Mouse (Mus musculus) heart, embryonic 12.5 days (tissue): ENCODE data around the gene Fitm2. TPM values are rescaled to one million over a fixed set of nuclear protein-coding genes. Genes with fewer than 3 reads are reported as not detected.

Experiments
- ATAC-seq: fragments of 200-750 bp; cut with Nextera tagmentation; 2 replicates; pipeline ENCODE4 v1.8.0; 2017; ENCODE audit warnings: moderate TSS enrichment, moderate library complexity; ENCODE audit not compliant: insufficient number of reproducible peaks, low FRiP score
- H3K27ac ChIP-seq: fragments of 300-500 bp; sonication (generic); 2 replicates; pipeline ENCODE4 v1.5.1; 2016; ENCODE audit warnings: mild to moderate bottlenecking, moderate library complexity; ENCODE audit not compliant: poor library complexity, severe bottlenecking
- H3K27me3 ChIP-seq: fragments of 300-500 bp; sonication (generic); replicated peaks from 2 replicates; pipeline ENCODE4 v1.6.1; 2016; ENCODE audit warnings: mild to moderate bottlenecking, moderate library complexity
- H3K36me3 ChIP-seq: fragments of 300-500 bp; sonication (generic); 2 replicates; pipeline ENCODE4 v1.6.1; 2016; ENCODE audit warnings: mild to moderate bottlenecking, moderate library complexity
- H3K4me1 ChIP-seq: fragments of 300-500 bp; sonication (generic); replicated peaks from 2 replicates; pipeline ENCODE4 v1.6.1; 2016; ENCODE audit warnings: mild to moderate bottlenecking
- H3K4me2 ChIP-seq: fragments of 300-500 bp; sonication (generic); 2 replicates; pipeline ENCODE4 v1.6.1; 2016; ENCODE audit warnings: mild to moderate bottlenecking, moderate library complexity
- H3K4me3 ChIP-seq: fragments of 300-500 bp; sonication (generic); 2 replicates; pipeline ENCODE4 v1.5.1; 2016; ENCODE audit warnings: mild to moderate bottlenecking
- H3K9ac ChIP-seq: fragments of 300-500 bp; sonication (generic); 2 replicates; pipeline ENCODE4 v1.6.1; 2016; ENCODE audit warnings: mild to moderate bottlenecking, moderate library complexity
- H3K9me3 ChIP-seq: fragments of 300-500 bp; sonication (generic); replicated peaks from 2 replicates; pipeline ENCODE4 v1.6.1; 2016; ENCODE audit warnings: mild to moderate bottlenecking, moderate library complexity
- WGBS: fragments of 180-500 bp; shearing (Covaris S2); methylation state at CpG from one replicate; pipeline ENCODE4 v1.1.7; 2016; 5-methylcytosine and 5-hydroxymethylcytosine counted together
- polyA plus RNA-seq: library from polyadenylated mRNA; unstranded; fragments of >200 nt; fragmentation: Nextera tagmentation; extraction: Ambion mirVana; gene quantifications from 2 replicates; pipeline ENCODE4 v1.2.1, GENCODE M21; 2016

The Fitm2 gene
- polyA plus RNA-seq, 1 experiment from 2014 or later: 15.5 TPM

GRCm38 (mm10) chr2:163487360-163487759 is 14.9 kb upstream of the Fitm2 start:
- Histone ChIP-seq H3K9me3 (no peaks in the 10 kb centered on the region), H3K4me1 (peaks cover 4% of the 10 kb centered on the region; the same call in 1 of the 2 replicates), H3K27me3 (peaks cover 15% of the 10 kb centered on the region), H3K27ac (no peak overlapping the region), H3K4me2 (no peak overlapping the region), H3K36me3 (no peaks in the 10 kb centered on the region), H3K9ac (no peak overlapping the region), H3K4me3 (no peak overlapping the region)
- 80% methylated on average over 3 of the region's 3 CpGs for WGBS
- ATAC-seq: no peak

- no peak for ATAC-seq
- Histone ChIP-seq H3K36me3 (no peaks in the 10 kb centered on the region), H3K9me3 (no peaks in the 10 kb centered on the region), H3K4me2 (peak overlapping the region; percentile 71), H3K27ac (no peak overlapping the region), H3K4me1 (peaks cover 8% of the 10 kb centered on the region), H3K9ac (peak overlapping the region; percentile 33; the same call in 1 of the 2 replicates), H3K27me3 (peaks cover 31% of the 10 kb centered on the region), H3K4me3 (peak overlapping the region; percentile 32)
- 2% methylated on average over 21 of the region's 21 CpGs for WGBS
These were observed 9.2 kb upstream of the Fitm2 start for GRCm38 (mm10) chr2:163481539-163482029.

- no peak for ATAC-seq
- Histone ChIP-seq H3K4me1 (peaks cover 8% of the 10 kb centered on the region), H3K27me3 (peaks cover 34% of the 10 kb centered on the region), H3K4me2 (no peak overlapping the region), H3K4me3 (no peak overlapping the region), H3K36me3 (no peaks in the 10 kb centered on the region), H3K27ac (no peak overlapping the region), H3K9me3 (no peaks in the 10 kb centered on the region), H3K9ac (no peak overlapping the region)
- WGBS: 46% methylated on average over 18 of the region's 18 CpGs
These were observed 7.9 kb upstream of the Fitm2 start for GRCm38 (mm10) chr2:163480191-163480825.

GRCm38 (mm10) chr2:163471710-163472465 is 541 bp downstream of the Fitm2 start:
- H3K4me1 ChIP-seq: peaks cover 10% of the 10 kb centered on the region
- peak overlapping the region; percentile 90 for H3K4me2 ChIP-seq
- H3K9me3 ChIP-seq: no peaks in the 10 kb centered on the region
- peaks cover 4% of the 10 kb centered on the region; the same call in 1 of the 2 replicates for H3K27me3 ChIP-seq
- ATAC-seq: peak; percentile 73
- peak overlapping the region; percentile 81 for H3K4me3 ChIP-seq
- WGBS: 5% methylated on average over 36 of the region's 36 CpGs
- H3K9ac ChIP-seq: peak overlapping the region; percentile 86
- peak overlapping the region; percentile 71 for H3K27ac ChIP-seq
- peaks cover 24% of the 10 kb centered on the region for H3K36me3 ChIP-seq

- no peak overlapping the region for H3K27ac ChIP-seq
- WGBS: 69% methylated on average over 3 of the region's 3 CpGs
These were observed 1.3 kb downstream of the Fitm2 start for GRCm38 (mm10) chr2:163471136-163471535.

GRCm38 (mm10) chr2:163469711-163470110 is 2.7 kb downstream of the Fitm2 start:
- H3K4me3 ChIP-seq: no peak overlapping the region
- no peaks in the 10 kb centered on the region; the same call in 1 of the 2 replicates for H3K27me3 ChIP-seq
- H3K9ac ChIP-seq: no peak overlapping the region
- no peak overlapping the region for H3K4me2 ChIP-seq
- no peak overlapping the region for H3K27ac ChIP-seq
- 92% methylated on average over 15 of the region's 15 CpGs for WGBS
- H3K4me1 ChIP-seq: peaks cover 23% of the 10 kb centered on the region
- no peaks in the 10 kb centered on the region for H3K9me3 ChIP-seq
- peaks cover 24% of the 10 kb centered on the region for H3K36me3 ChIP-seq
- no peak for ATAC-seq

More at GRCm38 (mm10) chr2:163471136-163471535, 1.3 kb downstream of the Fitm2 start:
- Histone ChIP-seq H3K36me3 (peaks cover 24% of the 10 kb centered on the region), H3K27me3 (peaks cover 4% of the 10 kb centered on the region; the same call in 1 of the 2 replicates), H3K9me3 (no peaks in the 10 kb centered on the region), H3K4me2 (peak overlapping the region; percentile 90), H3K9ac (0 out of 2 replicates have a peak overlapping the region, but pooled peaks have one; percentile 86), H3K4me1 (peaks cover 10% of the 10 kb centered on the region), H3K4me3 (peak overlapping the region; percentile 81)
- no peak for ATAC-seq

GRCm38 (mm10) chr2:163468866-163469265 is 3.6 kb downstream of the Fitm2 start:
- Histone ChIP-seq H3K36me3 (peaks cover 24% of the 10 kb centered on the region), H3K4me1 (peaks cover 32% of the 10 kb centered on the region), H3K4me2 (no peak overlapping the region), H3K27me3 (no peaks in the 10 kb centered on the region; the same call in 1 of the 2 replicates), H3K9ac (no peak overlapping the region), H3K27ac (no peak overlapping the region), H3K9me3 (no peaks in the 10 kb centered on the region), H3K4me3 (no peak overlapping the region)
- WGBS: 84% methylated on average over 6 of the region's 6 CpGs
- no peak for ATAC-seq

- H3K27me3 ChIP-seq: no peaks in the 10 kb centered on the region
- H3K4me3 ChIP-seq: no peak overlapping the region
- peaks cover 24% of the 10 kb centered on the region for H3K36me3 ChIP-seq
- peaks cover 45% of the 10 kb centered on the region for H3K4me1 ChIP-seq
- no peak overlapping the region for H3K9ac ChIP-seq
- H3K4me2 ChIP-seq: no peak overlapping the region
- WGBS: 66% methylated on average over 6 of the region's 6 CpGs
- no peak for ATAC-seq
- H3K27ac ChIP-seq: no peak overlapping the region
- H3K9me3 ChIP-seq: no peaks in the 10 kb centered on the region
These were observed 4.8 kb downstream of the Fitm2 start for GRCm38 (mm10) chr2:163467585-163467984.

- Histone ChIP-seq H3K4me3 (no peak overlapping the region), H3K4me1 (peaks cover 48% of the 10 kb centered on the region), H3K27ac (no peak overlapping the region), H3K4me2 (no peak overlapping the region), H3K36me3 (peaks cover 24% of the 10 kb centered on the region), H3K9ac (no peak overlapping the region), H3K9me3 (no peaks in the 10 kb centered on the region), H3K27me3 (no peaks in the 10 kb centered on the region)
- WGBS: 65% methylated on average over 8 of the region's 8 CpGs
- ATAC-seq: no peak
These were observed 5.7 kb downstream of the Fitm2 start for GRCm38 (mm10) chr2:163466771-163467170.

- Histone ChIP-seq H3K27me3 (no peaks in the 10 kb centered on the region; the same call in 1 of the 2 replicates), H3K4me3 (no peak overlapping the region), H3K27ac (peak overlapping the region; percentile 87), H3K4me1 (peaks cover 40% of the 10 kb centered on the region), H3K9me3 (no peaks in the 10 kb centered on the region), H3K36me3 (peaks cover 20% of the 10 kb centered on the region), H3K4me2 (peak overlapping the region; percentile 32), H3K9ac (peak overlapping the region; percentile 15; the same call in 1 of the 2 replicates)
- WGBS: 37% methylated on average over 6 of the region's 6 CpGs
- 0 out of 2 replicates have a peak, but pooled peaks have one; percentile 34 for ATAC-seq
These were observed 7.9 kb downstream of the Fitm2 start for GRCm38 (mm10) chr2:163464562-163464961.

- Histone ChIP-seq H3K36me3 (peaks cover 15% of the 10 kb centered on the region), H3K9ac (0 out of 2 replicates have a peak overlapping the region, but pooled peaks have one; percentile 15), H3K4me1 (peaks cover 45% of the 10 kb centered on the region), H3K9me3 (no peaks in the 10 kb centered on the region), H3K4me2 (peak overlapping the region; percentile 32), H3K27me3 (peaks cover 3% of the 10 kb centered on the region), H3K27ac (peak overlapping the region; percentile 87), H3K4me3 (no peak overlapping the region)
- ATAC-seq: no peak
- WGBS: 44% methylated on average over 4 of the region's 4 CpGs
These were observed 8.4 kb downstream of the Fitm2 start for GRCm38 (mm10) chr2:163463998-163464397.
